Mouse (Mus musculus) left cerebral cortex, postnatal 14 days (tissue): Measurements from ENCODE around the gene Nupl2. TPM values are rescaled to one million over a fixed set of nuclear protein-coding genes. Genes with fewer than 3 reads are reported as not detected.
A peak's percentile ranks its signal among the peaks of the same experiment; 100 is the strongest.

ENCODE experiments used
- DNase-seq, 2 experiments: peaks; one replicate each; pipeline ENCODE4 v3.0.0; 2021 to 2022; ENCODE audit warnings: low spot score in 2 of 2, mixed read lengths in 1 of 2
- intact Hi-C: fragments of 180-260 bp; cut with DNase I; formaldehyde crosslinking; loops from one replicate; pipeline ENCODE4 v1.15.1; 2025
- long read RNA-seq, 2 experiments: library from polyadenylated mRNA; stranded (forward); transcript quantifications; one replicate each; pipeline ENCODE4 v2.0.0; 2021
- total RNA-seq, 2 experiments: library from RNA; stranded (reverse); gene quantifications; 2 replicates each; pipeline ENCODE4 v1.2.3; 2021

The Nupl2 gene
- total RNA-seq = 10 to 100 TPM in 1 of 2 experiments, 1 to 10 TPM in 1; 9.4 to 10.3 TPM
- long read RNA-seq, experiment 1, transcript Nupl2-201 (7 exons, 2,914 nt) = major isoform, 17 of 21 reads
- long read RNA-seq, experiment 1, partial matches to known transcripts = 3 of 21 reads
- long read RNA-seq, experiment 1, other reads (novel, unspliced or antisense) = 0 of 21 reads
- long read RNA-seq, experiment 2, transcript Nupl2-201 (7 exons, 2,914 nt) = major isoform, 11 of 14 reads
- long read RNA-seq, experiment 2, partial matches to known transcripts = 1 of 14 reads
- long read RNA-seq, experiment 2, other reads (novel, unspliced or antisense) = 1 of 14 reads

GRCm38 (mm10) chr5:24164789-24165445 is at the start of gene Nupl2:
Gene Nupl2, plus strand, starts transcription at chr5:24164963.
- peak; percentile 97 for DNase-seq
- intact Hi-C loops = loop anchor here (5.0 kb wide), 1 partner anchor 63 kb away; the partner anchor contains the start of gene Klhl7

DNA sequence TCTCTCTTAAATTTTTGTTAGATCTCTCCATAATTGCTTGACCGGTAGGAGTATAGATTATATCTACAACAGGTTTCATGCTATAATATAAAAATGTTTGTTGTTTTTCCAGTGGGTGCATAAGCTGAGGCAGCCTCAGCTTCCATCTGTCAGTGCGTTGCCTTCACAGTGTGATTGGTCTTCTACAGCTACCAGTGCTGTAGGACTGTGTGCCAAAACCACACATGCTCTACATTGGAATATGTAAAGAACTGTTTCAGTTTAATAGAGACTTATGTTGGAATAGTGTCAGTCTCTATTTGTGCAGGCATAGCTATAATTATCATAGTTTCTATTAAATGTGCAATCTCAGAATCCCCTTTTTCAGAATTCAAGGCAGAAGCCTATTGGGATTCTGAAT is 42.5 kb upstream of the Nupl2 start:
- intact Hi-C loops = no loop called here
- peak in 1 of 2 experiments; percentile 12 for DNase-seq

DNA sequence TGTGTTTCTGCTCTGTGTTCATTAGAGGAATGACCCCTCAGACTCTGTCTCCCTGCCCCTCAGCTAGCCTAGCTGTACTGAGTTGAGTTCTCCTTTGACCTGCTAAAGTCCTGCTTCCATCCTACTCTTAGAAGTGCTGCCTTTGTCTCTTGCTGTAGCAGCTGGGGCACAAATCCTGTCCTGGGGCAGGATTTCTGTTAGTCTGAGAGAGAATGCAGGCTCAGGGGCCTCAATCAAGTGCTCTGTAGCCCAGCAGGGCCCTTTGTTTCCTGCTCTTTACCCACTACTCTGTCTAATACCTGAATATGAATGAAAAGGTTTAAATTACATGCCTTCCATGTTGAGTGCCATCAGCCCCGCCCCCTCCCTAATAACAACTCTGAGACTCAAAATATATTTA is 40.6 kb upstream of the Nupl2 start:
- intact Hi-C loops = no loop called here
- no peak for DNase-seq

DNA sequence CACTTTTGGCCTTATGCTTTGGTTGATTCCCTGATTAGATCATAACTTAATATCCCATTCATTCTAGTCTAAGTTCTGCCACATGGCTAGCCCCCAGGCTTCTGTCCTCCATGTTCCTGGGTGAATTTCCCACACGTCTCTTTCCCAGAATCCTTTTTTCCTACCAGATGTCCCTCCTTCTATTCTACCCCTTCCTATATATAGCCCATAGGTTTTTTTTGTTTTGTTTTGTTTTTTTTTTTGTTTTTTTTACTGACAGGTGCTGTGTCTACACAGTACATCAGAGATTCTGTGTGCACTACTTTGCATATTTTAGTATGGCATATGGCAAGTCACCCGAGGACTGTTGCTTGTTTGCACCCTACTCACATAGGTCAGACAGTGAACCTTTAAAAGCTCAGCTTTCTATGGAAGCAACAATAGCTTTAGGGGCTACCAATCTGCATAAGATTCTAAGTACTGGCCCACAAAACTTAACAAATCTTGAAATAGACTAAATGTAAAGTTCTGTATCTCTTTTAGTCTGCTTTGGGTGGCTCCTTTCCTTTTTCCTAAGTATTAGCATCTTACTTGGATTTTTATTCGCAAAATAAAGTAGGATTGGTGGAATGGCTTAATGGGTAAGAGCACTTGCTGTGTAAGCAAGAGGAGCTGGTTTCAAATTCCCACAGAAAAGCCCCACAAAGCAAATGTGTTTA is 40.0 kb upstream of the Nupl2 start:
- intact Hi-C loops = no loop called here

DNA sequence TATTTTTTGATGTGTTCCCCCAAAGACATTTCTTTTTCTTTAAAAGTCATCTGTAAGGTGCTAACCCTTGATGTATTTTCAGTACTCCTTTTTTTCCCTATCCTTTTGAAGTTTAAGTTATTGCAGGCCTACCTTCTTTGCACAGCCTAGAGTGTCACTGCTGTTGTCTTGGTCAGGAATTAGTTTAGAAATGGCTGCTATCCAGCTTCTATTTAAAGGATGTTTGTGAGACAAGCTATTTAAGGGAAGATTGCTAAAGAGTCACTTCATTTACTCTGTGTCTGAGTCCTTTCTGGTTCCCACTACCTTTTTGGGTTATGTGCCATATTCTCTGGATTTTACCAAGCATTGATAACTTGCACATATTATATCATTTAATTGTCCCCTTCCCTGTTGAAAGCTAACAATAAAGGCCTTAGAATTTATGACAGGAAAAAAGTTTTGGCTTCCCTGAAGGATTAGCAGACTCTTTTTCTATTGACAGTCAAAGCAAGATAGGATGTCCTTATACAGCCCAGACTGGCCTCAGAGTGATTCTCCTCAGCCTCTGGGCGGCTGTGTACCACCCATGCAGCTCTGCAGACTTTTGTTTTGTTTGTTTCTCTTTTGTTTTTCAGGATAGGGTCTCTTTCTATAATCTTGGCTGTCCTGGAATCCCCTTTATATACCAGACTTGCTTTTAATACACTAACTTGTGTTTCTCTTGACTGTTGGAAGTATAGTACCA is 38.7 kb upstream of the Nupl2 start:
- intact Hi-C loops = no loop called here
- DNase-seq = no peak

More for the DNA sequence above, 40.0 kb upstream of the Nupl2 start:
- no peak for DNase-seq

DNA sequence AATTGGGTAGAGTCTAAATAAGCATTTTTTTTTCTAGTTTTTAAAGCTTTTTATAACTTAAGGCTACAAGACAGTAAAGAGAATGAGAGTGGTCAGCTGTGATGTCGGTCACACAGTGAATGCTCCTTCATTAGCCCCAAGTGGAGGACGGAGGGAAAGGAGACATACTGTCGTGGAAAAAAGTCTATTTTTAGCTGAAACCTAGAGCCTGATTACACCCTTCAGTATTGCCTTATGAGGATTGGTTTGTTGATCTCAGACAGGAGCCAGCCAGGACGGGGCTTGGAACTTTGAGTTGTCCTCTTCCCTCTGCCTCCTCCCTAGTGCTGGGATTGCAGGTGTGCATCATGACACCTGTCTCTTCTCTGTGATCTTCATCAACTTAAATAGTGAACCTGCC is 37.8 kb upstream of the Nupl2 start:
- no peak for DNase-seq
- intact Hi-C loops = no loop called here

GRCm38 (mm10) chr5:24146964-24147363 is 17.8 kb upstream of the Nupl2 start:
- no peak for DNase-seq
- intact Hi-C loops = no loop called here

- intact Hi-C loops = no loop called here
- DNase-seq = no peak
These were observed 12.6 kb upstream of the Nupl2 start for GRCm38 (mm10) chr5:24152199-24152598.

DNA sequence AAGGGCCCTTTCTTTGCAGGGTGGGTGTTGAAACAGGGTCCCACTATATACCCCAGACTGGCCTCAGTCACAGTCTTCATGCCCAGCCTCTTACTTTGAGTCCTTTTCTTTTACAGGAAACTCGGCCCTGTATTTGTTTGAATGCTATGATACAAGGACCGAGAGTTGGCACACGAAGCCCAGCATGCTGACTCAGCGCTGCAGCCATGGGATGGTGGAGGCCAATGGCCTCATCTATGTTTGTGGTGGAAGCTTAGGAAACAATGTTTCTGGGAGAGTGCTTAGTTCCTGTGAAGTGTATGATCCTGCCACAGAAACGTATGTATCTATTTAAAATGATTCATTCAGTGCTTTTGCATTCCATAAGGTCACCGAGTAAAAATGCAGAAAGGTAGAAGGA is 8.0 kb upstream of the Nupl2 start:
- intact Hi-C loops = no loop called here
- no peak for DNase-seq

DNA sequence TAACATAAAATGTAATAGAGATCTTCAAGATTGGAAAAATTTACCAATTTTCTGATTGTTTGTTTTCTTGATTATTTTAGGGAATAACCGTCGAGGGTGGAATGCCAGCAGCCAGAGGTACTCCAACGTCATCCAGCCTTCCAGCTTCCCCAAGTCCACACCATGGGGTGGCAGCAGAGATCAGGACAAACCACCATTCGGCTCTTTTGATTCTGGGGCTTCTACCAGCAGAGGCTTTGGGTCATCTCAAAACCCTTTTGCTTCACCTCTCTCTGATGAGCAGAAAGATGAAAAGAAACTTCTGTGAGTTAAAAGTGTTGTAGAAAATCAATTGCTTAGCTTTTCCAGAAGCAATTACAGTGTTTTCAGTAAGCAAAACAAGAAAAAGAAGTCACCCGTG is 2.5 kb downstream of the Nupl2 start:
- intact Hi-C loops = no loop called here
- peak; percentile 12 to 34 for DNase-seq

GRCm38 (mm10) chr5:24169881-24170280 is 5.1 kb downstream of the Nupl2 start:
- intact Hi-C loops = no loop called here
- DNase-seq = no peak

- intact Hi-C loops = no loop called here
- DNase-seq = peak; percentile 14 to 19
These were observed 7.3 kb downstream of the Nupl2 start for GRCm38 (mm10) chr5:24172092-24172491.

GRCm38 (mm10) chr5:24181514-24182295 is 16.9 kb downstream of the Nupl2 start:
- intact Hi-C loops = no loop called here
- DNase-seq = no peak

DNA sequence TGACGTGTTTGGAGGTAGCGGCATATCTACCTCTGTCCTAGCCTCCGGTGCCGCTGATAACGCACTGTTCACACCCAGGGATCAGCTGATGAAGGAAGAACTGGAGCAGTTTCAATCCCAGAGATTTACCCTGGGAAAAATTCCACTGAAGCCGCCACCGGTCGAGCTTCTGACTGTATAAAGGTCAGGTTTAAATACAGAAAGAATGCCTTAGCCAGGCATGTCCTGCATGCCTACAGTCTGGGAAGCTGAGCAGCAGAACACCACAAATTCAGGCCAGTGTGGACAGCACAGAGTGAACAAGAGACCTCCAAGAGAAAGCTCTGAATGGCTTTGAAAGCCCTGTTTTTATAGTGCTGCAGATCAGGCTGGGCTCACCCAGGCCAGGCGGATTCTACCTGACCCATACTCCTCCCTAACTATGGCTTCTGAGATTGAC is 17.6 kb downstream of the Nupl2 start:
- no peak for DNase-seq
- intact Hi-C loops = no loop called here

DNA sequence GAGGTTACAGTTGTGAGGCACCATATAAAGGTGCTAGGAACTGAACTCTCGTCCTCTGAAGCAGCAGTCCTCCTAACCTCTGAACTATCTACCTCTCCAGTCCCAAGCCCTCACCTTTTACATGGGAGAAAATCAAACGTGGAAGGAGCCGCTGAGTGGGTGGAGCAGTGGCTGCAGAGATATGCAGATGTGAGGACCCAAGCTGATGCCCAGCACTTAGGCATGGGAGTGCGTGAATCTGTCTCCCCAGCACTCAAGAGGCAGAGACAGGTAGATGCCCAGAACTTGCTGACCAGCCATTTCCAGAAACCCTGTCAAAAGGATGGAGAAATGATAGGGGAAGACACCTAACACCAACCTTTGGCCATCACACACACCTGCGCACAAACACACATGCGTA is 18.3 kb downstream of the Nupl2 start:
- intact Hi-C loops = no loop called here
- DNase-seq = no peak

- intact Hi-C loops = no loop called here
- DNase-seq = no peak
These were observed 19.2 kb downstream of the Nupl2 start for GRCm38 (mm10) chr5:24184011-24184410.

DNA sequence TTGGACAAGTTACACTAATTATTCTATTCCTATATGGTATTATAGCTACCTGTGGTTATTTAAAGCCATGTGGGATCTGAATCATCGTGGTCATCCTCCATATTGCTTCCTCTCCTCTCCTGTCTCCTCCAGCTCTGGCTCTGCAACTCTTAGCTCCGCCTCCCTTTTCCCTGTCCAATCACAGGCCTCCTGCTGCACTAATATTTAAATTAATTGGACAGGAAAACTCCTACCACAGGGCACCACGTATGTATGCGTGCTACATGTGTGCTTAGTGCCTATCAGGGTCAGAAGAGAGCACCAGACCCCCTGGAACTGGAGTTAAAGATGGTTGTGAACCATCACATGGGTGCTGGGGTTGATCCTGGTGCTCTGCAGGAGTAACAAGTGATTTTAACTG is 23.7 kb downstream of the Nupl2 start:
- intact Hi-C loops = no loop called here
- no peak for DNase-seq

DNA sequence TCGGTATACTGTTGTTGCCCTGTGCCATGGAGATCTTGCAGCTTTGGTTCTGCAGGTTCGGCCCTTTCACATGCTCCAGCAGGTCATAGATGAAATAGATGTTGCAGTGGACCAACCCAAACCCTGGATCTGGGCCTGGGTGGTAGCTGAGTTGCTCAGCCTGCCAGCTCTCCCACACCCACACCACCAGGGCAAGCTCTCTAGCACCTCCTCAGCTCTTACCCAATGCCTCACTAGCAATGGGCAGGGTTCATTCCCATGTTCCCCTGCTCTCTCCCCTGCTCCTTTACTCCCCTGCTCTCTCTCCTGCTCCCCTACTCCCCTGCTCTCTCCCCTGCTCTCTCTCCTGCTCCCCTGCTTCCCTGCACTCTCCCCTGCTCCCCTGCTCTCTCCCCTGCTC is 27.1 kb downstream of the Nupl2 start:
- intact Hi-C loops = loop anchor here (2.0 kb wide), 1 partner anchor 37 kb away; no protein-coding TSS in a partner anchor
- DNase-seq = no peak

DNA sequence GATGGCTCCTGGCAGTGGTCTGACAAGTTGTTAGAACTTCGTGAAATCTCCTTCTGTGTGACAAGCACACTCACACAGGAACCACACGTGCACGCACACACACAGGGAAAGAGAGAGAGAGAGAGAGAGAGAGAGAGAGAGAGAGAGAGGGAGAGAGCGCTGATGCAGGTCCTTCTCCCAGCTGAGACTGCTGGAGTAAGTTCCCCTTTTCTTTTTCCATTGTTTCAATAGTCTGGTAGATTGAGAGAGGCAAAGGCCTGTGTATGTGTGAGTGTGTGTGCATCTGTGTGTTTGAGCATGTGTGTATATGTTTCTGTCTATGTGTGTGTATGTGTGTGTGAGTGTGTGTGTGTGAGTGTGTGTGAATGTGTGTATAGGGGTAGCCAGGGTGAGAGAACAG is 36.2 kb downstream of the Nupl2 start:
- intact Hi-C loops = no loop called here
- no peak for DNase-seq
